Mouse (Mus musculus) myocyte (in vitro differentiated cells): ENCODE measurements at regions not wholly inside any gene's neighbourhood (a gene's known extent, or its start where the extent isn't known, plus 50 kb on each side); places are given as distances from the start of the nearest gene placed in this dataset.
A peak's percentile ranks its signal among the peaks of the same experiment; 100 is the strongest.

ENCODE experiments used
- H3K27me3 ChIP-seq: one replicate; pipeline ENCODE4 v1.6.1; 2011; ENCODE audit not compliant: control insufficient read depth, insufficient read depth, insufficient read length
- H3K36me3 ChIP-seq: one replicate; pipeline ENCODE4 v1.6.1; 2011; ENCODE audit not compliant: control insufficient read depth, insufficient read depth
- H3K4me2 ChIP-seq: one replicate; pipeline ENCODE4 v1.6.1; 2011; ENCODE audit warnings: low read depth, control low read depth
- H3K4me3 ChIP-seq: one replicate; pipeline ENCODE4 v1.5.1; 2011; ENCODE audit warnings: mild to moderate bottlenecking, control low read depth, moderate library complexity
- H3K79me2 ChIP-seq: one replicate; pipeline ENCODE4 v1.6.1; 2011; ENCODE audit not compliant: control insufficient read depth, insufficient read depth
- H3ac ChIP-seq: one replicate; pipeline ENCODE4 v1.6.1; 2011; ENCODE audit not compliant: control insufficient read depth, insufficient read length
- CEBPB ChIP-seq: IDR thresholded peaks from 2 replicates; pipeline ENCODE4 v1.6.1; 2011; ENCODE audit warnings: mild to moderate bottlenecking, moderate library complexity; ENCODE audit not compliant: poor library complexity, insufficient read depth, severe bottlenecking
- E2F4 ChIP-seq: IDR thresholded peaks from one replicate; pipeline ENCODE4 v1.6.1; 2011; ENCODE audit warnings: mild to moderate bottlenecking, control low read depth, moderate library complexity; ENCODE audit not compliant: insufficient read depth
- MAX ChIP-seq: IDR thresholded peaks from one replicate; pipeline ENCODE4 v1.6.1; 2011; ENCODE audit warnings: low read depth, mild to moderate bottlenecking, control low read depth
- MYOD1 ChIP-seq, 3 experiments: IDR thresholded peaks; one replicate each; pipeline ENCODE4 v1.6.1; 2011; ENCODE audit warnings: control low read depth in 2 of 3, low read depth in 2 of 3, mild to moderate bottlenecking in 2 of 3, moderate library complexity in 1 of 3; ENCODE audit not compliant: insufficient read length in 2 of 3, control insufficient read depth in 1 of 3
- MYOG ChIP-seq, 3 experiments: IDR thresholded peaks; one replicate each; pipeline ENCODE4 v1.6.1; 2011; ENCODE audit warnings: control low read depth in 2 of 3, low read depth in 2 of 3, mild to moderate bottlenecking in 2 of 3; ENCODE audit not compliant: insufficient read length in 2 of 3, control insufficient read depth in 1 of 3, insufficient read depth in 1 of 3
- POLR2A ChIP-seq: IDR thresholded peaks from one replicate; pipeline ENCODE4 v1.6.1; 2011; ENCODE audit warnings: low read depth, mild to moderate bottlenecking, control low read depth, moderate library complexity; ENCODE audit not compliant: insufficient read length
- POLR2AphosphoS2 ChIP-seq: IDR thresholded peaks from one replicate; pipeline ENCODE4 v1.6.1; 2011; ENCODE audit warnings: low read depth, control low read depth; ENCODE audit not compliant: insufficient read length
- REST ChIP-seq: IDR thresholded peaks from one replicate; pipeline ENCODE4 v1.6.1; 2011; ENCODE audit warnings: mild to moderate bottlenecking, control low read depth, moderate library complexity; ENCODE audit not compliant: insufficient read depth, insufficient read length
- SRF ChIP-seq: IDR thresholded peaks from one replicate; pipeline ENCODE4 v1.6.1; 2011; ENCODE audit warnings: low read depth; ENCODE audit not compliant: control insufficient read depth, insufficient read length
- TCF12 ChIP-seq: IDR thresholded peaks from one replicate; pipeline ENCODE4 v1.6.1; 2011; ENCODE audit warnings: mild to moderate bottlenecking, control low read depth; ENCODE audit not compliant: poor library complexity, insufficient read depth, severe bottlenecking
- TCF3 ChIP-seq: IDR thresholded peaks from one replicate; pipeline ENCODE4 v1.6.1; 2011; ENCODE audit warnings: low read depth, control low read depth; ENCODE audit not compliant: insufficient read length
- USF1 ChIP-seq: IDR thresholded peaks from one replicate; pipeline ENCODE4 v1.6.1; 2011; ENCODE audit warnings: low read depth, mild to moderate bottlenecking, control low read depth, moderate library complexity

GRCm38 (mm10) chr9:101581064-101581463 lies 280.6 kb upstream of the 9630041A04Rik start:
- H3ac ChIP-seq: no peak overlapping the region
- H3K4me2 ChIP-seq: no peak overlapping the region
- TF ChIP-seq USF1 (no peak), MYOD1 (IDR thresholded peaks at IDR 0.05; ENCODE audit: control insufficient read depth in 1 of 3, insufficient read length in 2 of 3, low read depth in 2 of 3) (no peak), POLR2A (no peak), SRF (no peak), MYOG (IDR thresholded peaks at IDR 0.05; ENCODE audit: control insufficient read depth in 1 of 3, insufficient read depth in 1 of 3, insufficient read length in 2 of 3, low read depth in 2 of 3) (no peak), MAX (no peak), POLR2AphosphoS2 (no peak), TCF3 (no peak), CEBPB (no peak), REST (no peak), TCF12 (no peak), E2F4 (no peak)
- H3K36me3 ChIP-seq: no peaks in the 10 kb centered on the region
- H3K79me2 ChIP-seq: no peaks in the 10 kb centered on the region
- H3K27me3 ChIP-seq: no peaks in the 10 kb centered on the region
- no peak overlapping the region for H3K4me3 ChIP-seq

GRCm38 (mm10) chr9:101570714-101571113 lies 290.9 kb upstream of the 9630041A04Rik start:
- TF ChIP-seq MYOG (IDR thresholded peaks at IDR 0.05; ENCODE audit: control insufficient read depth in 1 of 3, insufficient read depth in 1 of 3, insufficient read length in 2 of 3, low read depth in 2 of 3): no peak
- no peak for TF ChIP-seq E2F4
- TF ChIP-seq MAX: no peak
- TF ChIP-seq TCF3: no peak
- no peak for TF ChIP-seq USF1
- TF ChIP-seq MYOD1 (IDR thresholded peaks at IDR 0.05; ENCODE audit: control insufficient read depth in 1 of 3, insufficient read length in 2 of 3, low read depth in 2 of 3): no peak
- TF ChIP-seq POLR2AphosphoS2: no peak
- no peak for TF ChIP-seq POLR2A
- no peak for TF ChIP-seq SRF
- no peak for TF ChIP-seq CEBPB
- TF ChIP-seq REST: no peak
- no peak for TF ChIP-seq TCF12
- H3K27me3 ChIP-seq: peaks cover 6% of the 10 kb centered on the region

GRCm38 (mm10) chr9:101563196-101563595 lies 298.4 kb upstream of the 9630041A04Rik start:
- Histone ChIP-seq H3K27me3 (peaks cover 13% of the 10 kb centered on the region), H3ac (no peak overlapping the region), H3K4me3 (no peak overlapping the region), H3K79me2 (no peaks in the 10 kb centered on the region), H3K36me3 (no peaks in the 10 kb centered on the region), H3K4me2 (no peak overlapping the region)
- no peak for TF ChIP-seq CEBPB

More at GRCm38 (mm10) chr9:101570714-101571113, 290.9 kb upstream of the 9630041A04Rik start:
- Histone ChIP-seq H3K4me2 (no peak overlapping the region), H3K79me2 (no peaks in the 10 kb centered on the region), H3K36me3 (no peaks in the 10 kb centered on the region), H3ac (no peak overlapping the region), H3K4me3 (no peak overlapping the region)

- H3K4me3 ChIP-seq: no peak overlapping the region
- TF ChIP-seq POLR2AphosphoS2 (no peak), CEBPB (no peak), SRF (no peak), POLR2A (no peak), TCF12 (no peak), MYOD1 (IDR thresholded peaks at IDR 0.05; ENCODE audit: control insufficient read depth in 1 of 3, insufficient read length in 2 of 3, low read depth in 2 of 3) (no peak), MAX (no peak), MYOG (IDR thresholded peaks at IDR 0.05; ENCODE audit: control insufficient read depth in 1 of 3, insufficient read depth in 1 of 3, insufficient read length in 2 of 3, low read depth in 2 of 3) (no peak), USF1 (no peak), REST (no peak)
- no peaks in the 10 kb centered on the region for H3K79me2 ChIP-seq
- no peak overlapping the region for H3ac ChIP-seq
- no peaks in the 10 kb centered on the region for H3K36me3 ChIP-seq
- H3K4me2 ChIP-seq: no peak overlapping the region
- H3K27me3 ChIP-seq: peaks cover 13% of the 10 kb centered on the region
These were observed 302.3 kb upstream of the 9630041A04Rik start for GRCm38 (mm10) chr9:101559366-101559765.

GRCm38 (mm10) chr9:101555011-101555673 lies 303.5 kb upstream of the Ppp2r3a start:
- Histone ChIP-seq H3ac (no peak overlapping the region), H3K79me2 (no peaks in the 10 kb centered on the region), H3K4me3 (no peak overlapping the region), H3K36me3 (no peaks in the 10 kb centered on the region), H3K27me3 (no peaks in the 10 kb centered on the region), H3K4me2 (no peak overlapping the region)
- TF ChIP-seq SRF (no peak), MYOG (IDR thresholded peaks at IDR 0.05; ENCODE audit: control insufficient read depth in 1 of 3, insufficient read depth in 1 of 3, insufficient read length in 2 of 3, low read depth in 2 of 3) (peak in 1 of 3 experiments; percentile 28)
